Mouse (Mus musculus) megakaryocyte-erythroid progenitor cell, adult 5-6 weeks (primary cell): ENCODE measurements around the gene Gm20683. TPM values are rescaled to one million over a fixed set of nuclear protein-coding genes. Genes with fewer than 3 reads are reported as not detected.
"Not testable (repeated sequence)": the region's sequence is repeated elsewhere in the genome, so short reads cannot be mapped to it uniquely, and the experiment has no call there.

Source experiments
- ATAC-seq: replicated peaks from 2 replicates; pipeline ENCODE4 v1.8.0; 2016; ENCODE audit warnings: mild to moderate bottlenecking, inconsistent platforms; ENCODE audit not compliant: severe bottlenecking, poor library complexity, low FRiP score, low TSS enrichment
- total RNA-seq, 2 experiments: library from RNA; stranded (forward) in 1 of 2; stranded (reverse) in 1 of 2; fragments of 200-1000, 215-1000 nt in 1 of 2; fragments of >200 nt in 1 of 2; fragmentation: Nextera tagmentation in 1 of 2; gene quantifications; 2 replicates each; pipeline ENCODE4 v1.2.3; 2014 to 2017

Gene Gm20683
- total RNA-seq, 2 experiments from 2014 or later = 6.4 TPM; not detected in 1

DNA sequence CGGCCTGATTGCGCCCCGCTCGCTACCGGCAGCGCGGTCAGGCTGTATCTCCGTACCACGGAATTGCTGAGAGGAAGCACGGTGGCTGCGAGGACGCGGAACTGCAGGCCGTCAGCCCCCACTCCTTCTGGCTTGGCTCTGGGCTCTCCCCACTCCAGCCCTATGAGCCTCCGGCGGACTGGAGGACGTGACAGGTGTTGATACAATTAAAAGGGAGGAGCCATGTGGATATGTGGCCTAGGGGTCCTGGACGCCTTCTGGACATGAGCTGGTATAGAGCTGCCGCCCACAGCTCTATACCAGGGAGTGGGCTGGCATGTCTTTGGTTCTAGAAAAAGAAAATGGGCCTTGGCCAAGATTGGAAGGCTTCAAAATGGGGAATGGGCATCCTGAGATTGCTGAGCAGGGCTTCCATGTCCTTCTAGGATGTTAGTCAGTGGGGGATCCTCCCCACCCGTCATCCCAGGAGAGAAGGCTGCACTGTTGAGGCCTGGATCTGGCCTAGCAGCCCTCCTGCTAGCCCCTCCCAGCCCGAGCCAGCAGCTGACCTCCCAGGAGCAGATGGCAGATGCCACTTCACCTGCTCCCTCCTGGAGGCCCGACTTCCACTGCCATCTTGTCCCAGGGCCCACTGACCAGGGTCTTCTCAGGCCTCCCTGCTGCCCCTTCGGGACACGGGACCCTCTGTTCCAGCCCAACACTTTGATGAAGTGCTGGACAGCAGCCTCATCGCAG lies 31.8 kb downstream of the Gm20683 start:
- ATAC-seq = no peak

DNA sequence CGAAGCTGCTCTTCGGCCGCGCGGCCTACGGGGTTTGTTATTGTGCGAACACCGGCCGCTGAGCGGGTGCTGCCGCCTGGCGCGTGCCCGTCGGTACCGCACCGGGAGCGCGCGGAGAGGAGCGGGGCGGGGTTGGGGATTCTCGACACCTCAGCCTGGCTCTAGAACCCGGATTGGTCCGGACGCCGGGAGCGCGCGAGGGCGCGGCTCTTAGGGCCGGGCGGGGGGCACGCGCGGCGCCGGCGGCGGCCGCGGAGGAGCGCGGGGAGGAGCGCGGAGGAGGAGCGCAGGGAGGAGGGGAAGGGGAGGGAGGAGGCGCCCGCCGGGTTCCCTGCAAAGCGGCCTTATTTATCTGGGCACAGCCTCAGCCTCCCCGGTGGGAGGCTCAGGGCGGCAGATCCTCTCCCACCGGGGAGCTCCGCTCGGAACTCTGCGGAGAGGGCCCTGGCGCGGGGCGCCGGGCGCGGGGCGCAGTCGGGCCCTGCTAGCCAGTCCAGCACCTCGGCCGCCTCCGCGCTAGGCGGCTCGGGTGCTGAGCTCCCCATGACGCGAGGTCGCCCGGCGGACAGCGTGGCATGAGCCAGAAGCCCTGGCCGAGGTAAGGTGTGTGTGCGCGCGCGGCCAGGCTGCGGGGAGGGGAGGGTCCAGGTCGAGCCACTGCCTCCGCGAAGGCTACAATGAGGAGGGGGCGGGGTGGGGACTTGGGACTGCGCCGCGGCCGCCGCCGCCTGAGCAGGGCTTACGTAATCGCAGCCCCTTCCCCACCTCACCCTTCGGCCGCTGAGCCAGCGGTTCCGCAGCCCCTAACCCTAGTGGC lies 32.6 kb downstream of the Gm20683 start, which contains the start of gene Fbxl16:
Fbxl16 (plus strand) TSS at position 297 of the 817 bp plus-strand sequence.
- ATAC-seq = no peak

GRCm38 (mm10) chr17:25808028-25808427 lies 33.5 kb downstream of the Gm20683 start:
- ATAC-seq = no peak

GRCm38 (mm10) chr17:25807452-25807851 lies 34.1 kb downstream of the Gm20683 start:
- not testable (repeated sequence) for ATAC-seq

- ATAC-seq = no peak
Measured at GRCm38 (mm10) chr17:25806507-25806906, 35.1 kb downstream of the Gm20683 start.

DNA sequence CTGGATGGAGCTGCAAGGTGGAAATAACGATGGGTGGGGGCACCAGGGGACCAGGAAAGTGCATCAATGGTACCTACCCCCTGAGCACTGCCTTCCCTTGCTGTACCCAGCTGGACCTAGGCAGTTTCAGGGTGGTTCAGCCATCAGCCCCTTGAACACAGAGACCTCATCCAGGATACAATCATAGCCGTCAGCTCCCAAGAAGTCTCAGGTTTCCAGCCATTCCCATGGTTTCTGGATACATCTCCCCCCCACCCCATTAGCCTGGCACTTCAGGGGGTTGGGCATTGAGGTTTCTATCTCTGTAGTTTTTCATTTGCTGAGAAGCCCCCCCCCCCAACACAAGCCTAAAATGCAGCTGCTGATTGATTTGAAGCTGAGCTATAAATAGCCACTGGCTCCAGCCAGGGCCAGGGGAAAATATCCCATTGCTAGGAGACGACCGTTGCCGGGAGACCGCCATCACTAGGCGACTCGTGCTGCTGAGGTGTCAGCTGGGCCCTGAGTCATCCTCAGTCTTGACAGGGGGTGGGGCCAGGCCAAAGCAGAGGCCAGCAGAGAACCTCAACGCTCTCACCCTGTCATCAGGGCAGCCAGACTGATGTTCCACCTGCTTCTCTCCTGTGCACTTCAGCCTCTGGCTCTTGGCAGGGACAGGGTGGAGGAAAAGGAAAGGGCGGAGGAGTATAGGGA lies 38.6 kb downstream of the Gm20683 start:
- no peak for ATAC-seq

DNA sequence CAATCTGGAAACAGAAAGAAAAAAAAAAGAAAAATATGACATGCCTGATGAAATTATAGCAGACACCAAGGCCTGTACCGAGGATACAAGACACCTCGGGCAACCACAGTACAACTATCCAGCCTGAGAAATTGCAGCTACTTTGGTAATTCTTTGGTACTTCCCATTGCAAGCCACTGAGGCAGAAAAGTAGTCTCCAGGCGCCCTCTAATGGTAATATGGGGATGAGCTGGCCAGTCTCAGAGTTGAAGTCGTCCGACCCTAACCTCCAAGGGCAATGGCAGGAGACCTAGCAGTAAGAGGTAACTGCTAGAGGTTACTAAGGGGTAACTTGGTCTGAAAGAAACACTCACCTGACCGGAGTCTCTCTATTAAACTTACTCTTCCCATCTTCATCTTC lies 40.5 kb downstream of the Gm20683 start:
- ATAC-seq = peak; percentile 71

DNA sequence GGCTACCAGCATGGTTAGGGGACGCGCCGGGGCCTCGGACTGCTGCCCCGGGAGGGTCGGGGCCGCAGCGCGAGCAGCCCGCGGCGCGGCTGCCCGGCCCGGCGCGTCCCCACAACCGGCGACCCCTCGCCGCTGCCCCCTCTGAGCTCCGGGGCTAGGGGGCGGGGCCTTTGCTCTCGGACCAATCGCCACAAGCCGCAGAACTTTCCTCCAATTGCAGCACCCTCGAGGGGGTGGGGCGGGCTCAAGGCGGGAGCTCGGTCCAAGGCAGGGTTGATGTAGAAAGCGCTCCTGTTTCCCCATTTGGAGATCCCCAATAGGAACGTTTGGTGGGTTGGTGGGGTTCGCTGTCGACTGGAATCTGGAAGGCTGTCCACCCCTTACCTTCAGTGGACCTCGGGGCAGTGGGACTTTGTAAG lies 44.6 kb downstream of the Gm20683 start, which contains the start of gene Metrn:
Metrn (minus strand) TSS at position 186 of the 419 bp plus-strand sequence.
- ATAC-seq = peak; percentile 62

DNA sequence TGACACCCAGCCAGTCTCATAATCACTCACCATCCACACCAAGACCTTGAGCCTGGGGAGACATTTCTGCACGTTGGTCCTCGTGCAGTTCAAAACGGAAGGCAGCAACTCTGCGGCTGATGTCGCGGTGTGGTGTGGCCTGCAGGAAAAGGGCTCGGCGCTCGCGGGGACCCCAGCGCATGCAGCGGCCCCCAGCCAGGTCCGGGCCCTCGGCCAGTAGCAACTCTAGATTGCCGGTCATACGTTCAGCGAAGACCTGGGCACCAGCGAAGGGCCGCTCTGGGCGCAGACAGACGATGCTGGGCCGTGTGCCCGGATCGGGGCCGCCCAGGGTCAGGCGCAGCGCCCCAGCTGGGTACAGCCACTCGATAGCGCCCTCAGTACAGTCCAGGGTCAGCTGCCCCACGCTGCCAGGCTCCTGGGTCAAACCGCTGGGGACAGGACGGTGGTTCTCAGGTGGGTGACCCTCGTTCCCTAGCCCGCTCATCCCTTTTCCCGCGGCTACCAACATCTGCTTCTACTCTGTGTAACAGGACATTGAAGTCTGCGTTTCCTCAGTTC lies 45.3 kb downstream of the Gm20683 start:
- no peak for ATAC-seq

DNA sequence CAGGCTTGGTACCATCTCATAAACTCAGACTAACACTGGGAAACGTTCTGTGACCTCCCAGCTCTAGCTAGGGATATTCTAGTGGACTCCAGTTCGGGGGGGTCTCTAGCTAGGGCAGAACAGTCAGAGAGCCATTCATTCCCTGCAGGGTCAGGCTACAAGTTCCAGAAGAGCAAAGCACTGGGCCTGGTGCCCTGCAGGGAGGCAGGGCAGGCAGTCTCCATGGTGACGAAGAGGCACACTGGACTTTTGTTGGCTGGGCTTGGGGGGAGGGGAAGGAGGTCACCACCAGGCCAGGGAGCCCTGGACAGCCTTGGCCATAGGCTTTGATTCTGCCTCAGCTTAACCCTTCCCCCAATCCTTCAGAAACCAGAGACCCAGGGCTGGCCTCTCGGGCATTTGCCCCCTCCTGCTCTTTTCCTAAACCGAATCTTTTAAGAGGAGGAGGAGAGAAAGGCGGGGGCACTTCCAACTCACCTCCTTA lies 45.9 kb downstream of the Gm20683 start, which contains the start of gene AC134908.4:
AC134908.4 (minus strand) TSS at position 51 of the 484 bp plus-strand sequence.
- no peak for ATAC-seq

DNA sequence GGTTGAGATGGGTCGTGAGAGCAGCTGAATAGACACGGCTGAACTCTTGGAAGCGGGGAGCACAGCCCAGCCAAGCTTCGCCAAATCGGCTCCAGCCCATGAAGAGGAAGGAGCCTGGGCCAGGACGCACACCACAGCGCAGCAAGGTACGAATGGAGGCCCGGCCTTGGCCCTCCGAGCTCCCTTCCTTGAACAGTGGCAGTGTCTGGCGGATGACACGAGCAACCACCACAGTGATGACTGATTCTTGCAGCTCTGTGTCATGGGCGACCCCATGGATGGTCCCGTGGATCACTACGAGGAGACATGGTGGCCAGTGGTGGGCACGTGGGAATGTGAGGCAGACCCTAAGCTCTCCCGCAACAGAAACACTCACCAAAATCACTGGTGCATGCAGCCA lies 46.6 kb downstream of the Gm20683 start:
- no peak for ATAC-seq

GRCm38 (mm10) chr17:25794197-25794596 lies 47.4 kb downstream of the Gm20683 start:
- no peak for ATAC-seq

- peak; percentile 55 for ATAC-seq
Measured at GRCm38 (mm10) chr17:25792615-25793014, 48.9 kb downstream of the Gm20683 start, which contains the start of gene Fam173a. TSS of gene Fam173a (minus strand) at chr17:25792901.

DNA sequence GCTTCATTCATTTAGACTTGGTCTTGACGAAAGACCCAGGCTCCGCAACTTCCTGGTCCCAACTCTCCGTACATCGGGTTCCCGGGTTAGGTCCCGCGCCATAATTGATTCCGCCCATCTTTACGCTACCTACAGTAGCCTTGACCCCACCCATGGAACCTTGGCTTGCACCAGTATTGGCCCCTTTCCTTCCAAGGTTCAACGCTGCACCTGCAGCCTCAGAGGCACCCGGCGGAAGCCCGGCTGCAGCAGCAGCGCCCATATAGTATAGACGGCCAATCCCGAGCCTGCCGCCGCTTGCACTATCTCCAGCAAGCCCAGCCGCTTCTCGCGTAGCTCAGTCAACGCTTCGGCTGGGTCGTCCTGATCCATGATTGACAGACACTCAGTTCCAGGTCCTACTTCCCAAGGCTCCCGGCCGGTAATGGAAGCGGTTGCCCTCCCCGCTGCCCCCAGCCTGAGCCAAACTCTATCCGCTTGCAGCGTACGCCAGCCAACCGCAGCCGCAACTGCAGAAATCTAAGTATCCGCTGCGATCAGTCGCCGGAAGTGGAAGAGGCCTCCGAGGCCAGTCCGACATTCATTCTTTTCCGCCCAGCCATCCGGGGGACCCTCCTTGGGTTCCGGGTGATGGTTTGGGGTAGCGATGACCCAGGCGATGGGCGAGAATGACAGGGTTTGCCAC lies 49.6 kb downstream of the Gm20683 start:
- ATAC-seq = peak; percentile 55

DNA sequence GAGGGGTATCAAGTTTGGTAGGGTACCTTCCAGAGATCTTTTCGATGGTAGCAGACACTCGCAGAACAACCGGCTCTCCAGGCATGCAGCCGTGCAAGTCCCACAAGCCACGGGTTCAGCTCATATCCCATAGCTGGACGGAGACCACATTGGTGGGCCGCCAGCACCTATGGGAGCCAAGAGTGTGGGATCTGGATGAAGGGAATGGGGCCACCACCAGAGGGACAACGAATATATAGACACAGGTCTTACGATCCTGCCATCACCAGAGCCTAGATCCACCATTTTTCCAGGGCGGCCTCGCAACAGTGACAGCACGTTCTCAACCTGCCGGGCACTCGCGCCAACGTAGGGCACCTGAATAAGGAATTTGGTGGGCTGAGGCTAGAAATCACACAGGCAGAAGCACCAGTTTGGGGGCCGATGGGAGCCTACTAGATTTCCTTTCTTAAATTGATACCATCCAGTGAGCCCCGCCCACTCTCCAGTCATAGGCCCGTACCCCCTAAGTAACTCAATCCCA lies 50.2 kb downstream of the Gm20683 start:
- no peak for ATAC-seq

DNA sequence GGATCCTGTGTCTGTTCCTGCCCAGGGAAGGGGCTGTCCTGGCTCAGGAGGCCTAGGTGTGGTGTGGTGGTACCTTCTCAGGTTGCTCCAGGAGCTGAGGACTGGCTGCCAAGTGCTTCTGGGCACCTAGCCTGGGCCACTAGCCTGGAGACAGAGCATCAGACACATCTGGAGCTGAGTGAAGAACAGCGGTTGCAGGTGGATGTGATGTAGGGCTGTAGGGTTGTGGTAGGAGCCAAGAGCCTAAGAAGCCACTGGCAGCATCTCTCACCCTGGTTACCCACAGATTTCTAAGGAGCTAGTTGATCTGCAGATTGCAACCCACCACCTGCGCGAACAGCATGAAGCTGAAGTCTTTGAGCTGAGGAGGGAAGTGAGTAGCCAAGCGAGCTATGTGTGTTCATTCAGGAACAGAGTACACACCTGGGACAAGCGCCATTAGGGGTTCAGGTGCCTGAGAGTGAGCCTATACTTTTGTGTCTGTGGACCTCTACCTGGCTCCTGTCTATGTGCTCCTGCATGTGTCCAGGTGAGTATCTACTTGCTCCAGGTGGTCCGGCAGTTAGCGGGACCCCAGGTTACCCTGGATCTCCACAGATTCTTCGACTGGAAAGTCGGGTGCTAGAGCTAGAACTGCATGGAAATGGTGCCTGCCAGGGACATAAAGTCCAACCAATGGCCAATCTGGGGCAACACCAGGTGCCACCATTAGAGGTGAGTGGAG lies 54.6 kb downstream of the Gm20683 start:
- no peak for ATAC-seq

DNA sequence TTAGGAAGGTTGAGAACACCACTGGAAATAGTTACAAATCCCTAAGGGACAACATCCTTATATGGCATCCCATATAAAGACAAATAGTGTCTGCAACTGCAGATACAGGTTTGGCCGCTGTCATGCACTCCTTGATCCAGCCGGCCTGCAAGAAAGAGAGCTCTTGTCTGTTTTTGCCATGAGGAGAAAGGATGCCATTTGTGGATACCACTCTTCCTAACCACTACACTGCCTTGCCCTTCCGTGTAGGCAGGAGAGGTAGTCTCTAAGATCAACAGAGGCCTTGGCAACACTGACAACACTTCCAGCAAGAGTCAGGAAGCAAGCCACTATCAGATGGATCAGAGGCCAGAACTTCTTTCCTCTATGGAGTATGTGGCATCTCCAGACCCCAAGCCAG lies 55.3 kb downstream of the Gm20683 start, which contains the start of gene Ccdc78:
Ccdc78 (plus strand) TSS at position 301 of the 400 bp plus-strand sequence.
- no peak for ATAC-seq

GRCm38 (mm10) chr17:25785281-25785745 lies 56.2 kb downstream of the Gm20683 start, which contains the start of gene Haghl:
TSS of gene Haghl (minus strand) at chr17:25785673.
- ATAC-seq = peak; percentile 83
